Mouse (Mus musculus) embryonic stem cell, embryonic (primary cell): Measurements from ENCODE around the gene Map4k3.
"Not testable (repeated sequence)": the region's sequence is repeated elsewhere in the genome, so short reads cannot be mapped to it uniquely, and the experiment has no call there.

Experiments used
- CTCF ChIA-PET, 4 experiments: fragments of 300-600 bp in 2 of 4; fragments of 350-600 bp in 2 of 4; sonication (Branson Sonifier 250); formaldehyde crosslinking; loops; one replicate each; lab custom pipeline; 2022; ENCODE audit warnings: inconsistent platforms in 2 of 4; lab: Charles Lee
- POLR2A ChIA-PET, 4 experiments: fragments of 300-600 bp in 2 of 4; fragments of 350-600 bp in 2 of 4; sonication (Branson Sonifier 250); formaldehyde crosslinking; loops; one replicate each; lab custom pipeline; 2022; ENCODE audit warnings: antibody characterized with exemption in 4 of 4, inconsistent platforms in 1 of 4; lab: Charles Lee

Gene Map4k3

GRCm38 (mm10) chr17:80557461-80557860 lies 170.8 kb downstream of the Map4k3 start:
- POLR2A ChIA-PET, result interaction anchor here in 3 of 4 experiments (0.6 to 2.5 kb wide), 10 partner anchors 9 to 1045 kb away, joined by 3 to 28 read pairs (median 4); partner anchors contain the start of genes Sos1 (in 1 of the 3), Srsf7 (in 1 of the 3) and Ttc39d (in 1 of the 3)
- CTCF ChIA-PET, result interaction anchor here (0.6 to 1.8 kb wide), 10 partner anchors 9 to 1777 kb away, joined by 3 to 5 read pairs (median 3); no protein-coding TSS in a partner anchor

GRCm38 (mm10) chr17:80553318-80554270 lies 174.7 kb downstream of the Map4k3 start:
- CTCF ChIA-PET, result interaction anchor here (0.6 to 2.2 kb wide), 27 partner anchors 9 to 314 kb away, joined by 3 to 24 read pairs (median 4); partner anchors contain the start of genes Sos1 (in 2 of the 4), Dhx57 (in 1 of the 4) and Morn2 (in 1 of the 4)

GRCm38 (mm10) chr17:80552653-80553052 lies 175.6 kb downstream of the Map4k3 start:
- ChIA-PET CTCF (interaction anchor here in 2 of 4 experiments (1.5 to 1.8 kb wide), 2 partner anchors 73 to 97 kb away, joined by 3 to 24 read pairs; partner anchors contain the start of gene Sos1 (in 1 of the 2)), POLR2A (interaction anchor here in 3 of 4 experiments (1.3 to 2.8 kb wide), 5 partner anchors 9 to 346 kb away, joined by 3 to 15 read pairs (median 8); partner anchors contain the start of genes Sos1 (in 1 of the 3), Srsf7 (in 1 of the 3) and Ttc39d (in 1 of the 3))

More at GRCm38 (mm10) chr17:80553318-80554270, 174.7 kb downstream of the Map4k3 start:
- POLR2A ChIA-PET, result interaction anchor here in 3 of 4 experiments (0.6 to 2.8 kb wide), 27 partner anchors 10 to 536 kb away, joined by 3 to 15 read pairs (median 4); partner anchors contain the start of genes Sos1 (in 2 of the 3), Srsf7 (in 1 of the 3) and Ttc39d (in 1 of the 3)

- ChIA-PET CTCF (interaction anchor here in 1 of 4 experiments (0.7 to 1.1 kb wide), 3 partner anchors 8 to 136 kb away, joined by 3 read pairs; no protein-coding TSS in a partner anchor), POLR2A (interaction anchor here in 3 of 4 experiments (0.7 to 1.7 kb wide), 7 partner anchors 8 to 344 kb away, joined by 3 to 5 read pairs (median 3); partner anchors contain the start of genes Srsf7 (in 1 of the 3) and Ttc39d (in 1 of the 3))
Observed at GRCm38 (mm10) chr17:80550981-80551380, 177.3 kb downstream of the Map4k3 start.

- ChIA-PET CTCF (no interaction called here), POLR2A (no interaction called here)
Observed at GRCm38 (mm10) chr17:80546846-80547245, 181.4 kb downstream of the Map4k3 start.

GRCm38 (mm10) chr17:80546227-80546626 lies 182.1 kb downstream of the Map4k3 start:
- CTCF ChIA-PET, result interaction anchor here in 1 of 4 experiments (0.6 to 1.2 kb wide), 2 partner anchors 13 to 107 kb away, joined by 3 read pairs; no protein-coding TSS in a partner anchor
- POLR2A ChIA-PET, result interaction anchor here in 1 of 4 experiments (1.0 kb wide), 1 partner anchor 10 kb away, joined by 3 read pairs; no protein-coding TSS in a partner anchor

GRCm38 (mm10) chr17:80543646-80544045 lies 184.6 kb downstream of the Map4k3 start:
- ChIA-PET CTCF (interaction anchor here in 2 of 4 experiments (1.3 to 3.6 kb wide), 4 partner anchors 10 to 17 kb away, joined by 4 to 13 read pairs (median 6); no protein-coding TSS in a partner anchor), POLR2A (interaction anchor here in 2 of 4 experiments (1.0 to 1.3 kb wide), 5 partner anchors 10 to 221 kb away, joined by 3 to 4 read pairs (median 4); no protein-coding TSS in a partner anchor)

- POLR2A ChIA-PET, result no interaction called here
Observed at GRCm38 (mm10) chr17:80537136-80537535, 191.1 kb downstream of the Map4k3 start.

GRCm38 (mm10) chr17:80535633-80536032 lies 192.7 kb downstream of the Map4k3 start:
- ChIA-PET POLR2A (interaction anchor here in 2 of 4 experiments (0.9 to 1.3 kb wide), 2 partner anchors 31 to 52 kb away, joined by 3 read pairs; no protein-coding TSS in a partner anchor), CTCF (interaction anchor here in 2 of 4 experiments (0.7 to 1.5 kb wide), 3 partner anchors 18 to 25 kb away, joined by 3 to 4 read pairs (median 3); no protein-coding TSS in a partner anchor)

More at GRCm38 (mm10) chr17:80537136-80537535, 191.1 kb downstream of the Map4k3 start:
- CTCF ChIA-PET, result no interaction called here

- POLR2A ChIA-PET, CTCF ChIA-PET: not testable (repeated sequence)
Observed at GRCm38 (mm10) chr17:80531351-80531750, 196.9 kb downstream of the Map4k3 start.
